ENCODE assay signal across 9 mouse cellular contexts in the genomic region with DNA sequence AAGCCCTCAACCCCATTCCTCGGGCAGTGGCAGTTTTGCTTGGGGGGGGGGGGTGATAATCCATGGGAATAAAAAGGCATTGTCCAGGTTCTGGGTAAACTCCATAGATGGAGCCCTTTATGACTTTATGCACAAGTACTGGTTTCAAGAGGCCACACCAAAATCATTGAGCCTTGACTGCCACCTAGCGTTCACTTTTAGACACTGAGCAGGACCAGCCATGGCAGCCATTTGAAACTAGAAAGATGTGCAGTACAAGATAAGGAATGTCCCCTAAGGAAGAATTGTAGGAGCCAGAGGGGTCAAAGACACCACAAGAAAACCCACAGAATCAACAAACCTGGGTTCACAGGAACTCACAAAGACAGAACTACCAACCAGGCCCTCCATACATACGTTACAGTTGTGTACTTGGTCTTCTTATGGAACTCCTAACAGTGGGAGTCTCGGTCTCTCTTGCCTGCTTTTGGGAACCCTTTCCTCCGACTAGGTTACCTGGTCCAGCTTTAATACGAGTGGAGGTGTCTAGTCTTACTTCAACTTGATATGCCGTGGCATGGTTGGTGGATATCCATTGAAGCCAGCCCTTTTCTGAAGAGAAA. TPM values are rescaled to one million over a fixed set of nuclear protein-coding genes. Genes with fewer than 3 reads are reported as not detected.
DNase-seq lines count a peak whose midpoint lies in the region; ATAC-seq and TF ChIP-seq lines count a peak whose summit lies in the region.
"Had no signal": no experiment of that assay in that cellular context is flagged by ENCODE, and none has a peak within 500 bp of the region (broad histone marks: within the 10 kb centered on the region; RNA-seq: fewer than 3 reads in every experiment).

No protein-coding gene starts in this region.

- peak; percentile 56; the same call in 1 of the 2 replicates for TF ChIP-seq CTCF in spleen, adult 2 months (IDR thresholded peaks at IDR 0.05; ENCODE audit: extremely low read depth, insufficient read depth, insufficient read length, insufficient replicate concordance)

- H3K9me3 ChIP-seq in limb, embryonic 10.5 days (replicated peaks): no peaks in the 10 kb centered on the region
- H3K9me3 ChIP-seq in midbrain, embryonic 14.5 days (ENCODE audit: control insufficient read depth, low read length): no peaks in the 10 kb centered on the region
- H3K9me3 ChIP-seq: embryonic facial prominence, embryonic 12.5 days had no signal

- peak; percentile 76 for DNase-seq in 416B (ENCODE audit: low read depth)
- peak; percentile 50 to 90 for DNase-seq in adrenal gland, adult (ENCODE audit: inconsistent age in 2 of 2, low spot score in 1 of 2)
- DNase-seq in embryo, embryonic 10.5 days (ENCODE audit: low spot score): peak; percentile 90
- DNase-seq in gastrocnemius, postnatal 25 days: peak; percentile 21
- DNase-seq in kidney, adult 8-10 months: peak; percentile 49 to 74
- peak; percentile 71 for DNase-seq in limb, embryonic 10.5 days (ENCODE audit: low spot score)
- peak; percentile 88 for DNase-seq in midbrain, embryonic 14.5 days
- peak; percentile 9 to 49 for DNase-seq in spleen, adult 2 months (ENCODE audit: low read depth in 1 of 2, low spot score in 2 of 2)

- ATAC-seq in midbrain, embryonic 14.5 days (ENCODE audit: low FRiP score, low TSS enrichment): peak; percentile 66; the same call in 1 of the 2 replicates

- no peak overlapping the region for H3K27ac ChIP-seq in limb, embryonic 10.5 days
- no peak overlapping the region for H3K27ac ChIP-seq in midbrain, embryonic 14.5 days (replicated peaks; ENCODE audit: low read depth, low read length)
- H3K27ac ChIP-seq in spleen, adult 2 months (ENCODE audit: insufficient read depth, low read length): no peak overlapping the region
- H3K27ac ChIP-seq: embryonic facial prominence, embryonic 12.5 days had no signal

- no peak for TF ChIP-seq POLR2A in spleen, adult 2 months (IDR thresholded peaks at IDR 0.05; ENCODE audit: low read depth, low read length)

- no peak overlapping the region for H3K4me3 ChIP-seq in limb, embryonic 10.5 days
- no peak overlapping the region for H3K4me3 ChIP-seq in midbrain, embryonic 14.5 days (replicated peaks; ENCODE audit: low read depth, low read length)
- H3K4me3 ChIP-seq in spleen, adult 2 months (ENCODE audit: extremely low read depth, insufficient read depth, insufficient read length): no peak overlapping the region
- H3K4me3 ChIP-seq: embryonic facial prominence, embryonic 12.5 days had no signal

- no peak overlapping the region for H3K4me2 ChIP-seq in midbrain, embryonic 14.5 days (ENCODE audit: low read length)
- H3K4me2 ChIP-seq: embryonic facial prominence, embryonic 12.5 days had no signal

- no peaks in the 10 kb centered on the region for H3K36me3 ChIP-seq in limb, embryonic 10.5 days
- H3K36me3 ChIP-seq in midbrain, embryonic 14.5 days (ENCODE audit: control insufficient read depth, insufficient read depth, low read length): no peaks in the 10 kb centered on the region
- no peaks in the 10 kb centered on the region for H3K36me3 ChIP-seq in spleen, adult 2 months (ENCODE audit: control insufficient read depth, insufficient read depth, low read length)
- H3K36me3 ChIP-seq: embryonic facial prominence, embryonic 12.5 days had no signal

- no peaks in the 10 kb centered on the region for H3K27me3 ChIP-seq in limb, embryonic 10.5 days (ENCODE audit: low read depth, poor library complexity, severe bottlenecking)
- H3K27me3 ChIP-seq in midbrain, embryonic 14.5 days (ENCODE audit: control insufficient read depth, insufficient read depth, low read length): no peaks in the 10 kb centered on the region
- no peaks in the 10 kb centered on the region for H3K27me3 ChIP-seq in spleen, adult 2 months (ENCODE audit: control insufficient read depth, insufficient read depth, low read length)
- H3K27me3 ChIP-seq: embryonic facial prominence, embryonic 12.5 days had no signal

- no peak overlapping the region for H3K9ac ChIP-seq in midbrain, embryonic 14.5 days (replicated peaks; ENCODE audit: low read length)
- H3K9ac ChIP-seq: embryonic facial prominence, embryonic 12.5 days had no signal

- 58% methylated on average over 7 of the region's 7 CpGs for WGBS in limb, embryonic 10.5 days
- WGBS in midbrain, embryonic 14.5 days: 56% methylated on average over 7 of the region's 7 CpGs
- 57% methylated on average over 7 of the region's 7 CpGs for WGBS in spleen, adult 2 months

- no peaks in the 10 kb centered on the region for H3K4me1 ChIP-seq in limb, embryonic 10.5 days
- no peaks in the 10 kb centered on the region for H3K4me1 ChIP-seq in midbrain, embryonic 14.5 days (ENCODE audit: control insufficient read depth, insufficient read depth, low read length)
- no peaks in the 10 kb centered on the region for H3K4me1 ChIP-seq in spleen, adult 2 months (ENCODE audit: control insufficient read depth, insufficient read depth, insufficient read length)
- H3K4me1 ChIP-seq: embryonic facial prominence, embryonic 12.5 days had no signal

RNA-seq across cellular contexts. Expression of gene Adgrf2, which starts 40.3 kb away (rescaled TPM):
- total RNA-seq in gastrocnemius, postnatal 25 days (2021): under 1 TPM; 0.19 to 0.23 TPM
- not detected in 2 replicates for polyA plus RNA-seq in limb, embryonic 10.5 days (2016; fragmentation: Nextera tagmentation; extraction: Ambion mirVana)
- 0.11 and 0.16 TPM in 2 replicates for polyA plus RNA-seq in midbrain, embryonic 14.5 days (2014; fragmentation: Nextera tagmentation; extraction: Ambion mirVana)
- polyA plus RNA-seq in spleen, adult 2 months (2012; rRNA removed): 0.05 and 0.08 TPM in 2 replicates

Comparison
In these comparisons a context has a peak if more than half of its experiments do, and no peak if none do; other contexts are left out.
1. DNase-seq: peak in every context shown above with its lines; median percentile 90 in embryo, embryonic 10.5 days; 88 in midbrain, embryonic 14.5 days; 76 in 416B; 71 in limb, embryonic 10.5 days; 70 in adrenal gland, adult; 62 in kidney, adult 8-10 months; 29 in spleen, adult 2 months; 21 in gastrocnemius, postnatal 25 days.